Comparison of ENCODE assay signal across 30 mouse cellular contexts in genomic region chr9:104300569-104300968, GRCm38 (mm10). TPM values are rescaled to one million over a fixed set of nuclear protein-coding genes. Genes with fewer than 3 reads are reported as not detected.
DNase-seq lines count a peak whose midpoint lies in the region; ATAC-seq lines count a peak whose summit lies in the region.
"Had no signal": no experiment of that assay in that cellular context is flagged by ENCODE, and none has a peak within 500 bp of the region (broad histone marks: within the 10 kb centered on the region; RNA-seq: fewer than 3 reads in every experiment).

No protein-coding gene starts in this region.

- ATAC-seq in intestine, embryonic 15.5 days: peak; percentile 68
- ATAC-seq: forebrain, embryonic 14.5 days; hindbrain, postnatal 0 days; lung, postnatal 0 days; midbrain, embryonic 13.5 days; Patski had no signal

- intact Hi-C loops in heart, postnatal 10 days (cut with DNase I): no loop called here

- 66% methylated on average over 12 of the region's 12 CpGs for WGBS in intestine, embryonic 15.5 days

- DNase-seq in kidney, adult 8-10 months: peak; percentile 47 to 69
- DNase-seq in kidney, postnatal 4 days: no peak
- peak; percentile 44 to 48 for DNase-seq in kidney, postnatal 25 days
- DNase-seq in heart, postnatal 10 days: no peak
- no peak for DNase-seq in adrenal gland, adult 18-20 months (ENCODE audit: low spot score in 2 of 2)
- DNase-seq in cerebellum, adult 11 months: no peak
- DNase-seq: adrenal gland, postnatal 25 days; B cell, adult 2 months; cerebellum, adult 18-20 months; cerebellum, postnatal 25 days; gastrocnemius, postnatal 14 days; liver, embryonic 13.5 days; lung, adult 18-20 months; lung, postnatal 4 days; thymus, adult 18-20 months; thymus, postnatal 25 days had no signal

- H3K27ac ChIP-seq in intestine, embryonic 15.5 days: no peak overlapping the region
- H3K27ac ChIP-seq: hindbrain, embryonic 12.5 days; hindbrain, postnatal 0 days; kidney, postnatal 0 days; limb, embryonic 10.5 days; limb, embryonic 15.5 days; liver, embryonic 13.5 days; midbrain, embryonic 13.5 days; stomach, embryonic 15.5 days had no signal

- no peak overlapping the region for H3K9ac ChIP-seq in intestine, embryonic 15.5 days
- H3K9ac ChIP-seq: hindbrain, embryonic 12.5 days; limb, embryonic 15.5 days; liver, embryonic 13.5 days; midbrain, embryonic 13.5 days; stomach, embryonic 15.5 days had no signal

- H3K4me3 ChIP-seq in intestine, embryonic 15.5 days (replicated peaks): no peak overlapping the region
- H3K4me3 ChIP-seq: hindbrain, embryonic 12.5 days; limb, embryonic 10.5 days; limb, embryonic 15.5 days; liver, embryonic 13.5 days; megakaryocyte, embryonic 14.5 days; midbrain, embryonic 13.5 days; stomach, embryonic 15.5 days had no signal

- H3K4me1 ChIP-seq in intestine, embryonic 15.5 days (replicated peaks): 0 out of 2 replicates have a peak, but pooled peaks cover 2% of the 10 kb centered on the region
- H3K4me1 ChIP-seq: hindbrain, embryonic 12.5 days; limb, embryonic 15.5 days; liver, embryonic 13.5 days; megakaryocyte, embryonic 14.5 days; midbrain, embryonic 13.5 days; stomach, embryonic 15.5 days had no signal

- no peaks in the 10 kb centered on the region for H3K36me3 ChIP-seq in intestine, embryonic 15.5 days
- H3K36me3 ChIP-seq: hindbrain, embryonic 12.5 days; limb, embryonic 10.5 days; limb, embryonic 15.5 days; liver, embryonic 13.5 days; midbrain, embryonic 13.5 days; stomach, embryonic 15.5 days had no signal

- H3K4me2 ChIP-seq in intestine, embryonic 15.5 days (replicated peaks): no peak overlapping the region
- H3K4me2 ChIP-seq: hindbrain, embryonic 12.5 days; limb, embryonic 15.5 days; liver, embryonic 13.5 days; midbrain, embryonic 13.5 days; stomach, embryonic 15.5 days had no signal

- H3K27me3 ChIP-seq in intestine, embryonic 15.5 days (replicated peaks): no peaks in the 10 kb centered on the region
- H3K27me3 ChIP-seq: hindbrain, embryonic 12.5 days; limb, embryonic 15.5 days; liver, embryonic 13.5 days; midbrain, embryonic 13.5 days; stomach, embryonic 15.5 days had no signal

- H3K9me3 ChIP-seq in intestine, embryonic 15.5 days: no peaks in the 10 kb centered on the region
- H3K9me3 ChIP-seq: hindbrain, embryonic 12.5 days; limb, embryonic 10.5 days; limb, embryonic 15.5 days; liver, embryonic 13.5 days; megakaryocyte, embryonic 14.5 days; midbrain, embryonic 13.5 days; stomach, embryonic 15.5 days had no signal

RNA-seq across cellular contexts. Expression of gene Acpp, which starts 37.0 kb away (rescaled TPM):
- 1.5 TPM in 2 replicates for polyA plus RNA-seq in intestine, embryonic 15.5 days (2015; fragmentation: Nextera tagmentation; extraction: Ambion mirVana)
- under 1 TPM; 0.14 to 0.17 TPM for total RNA-seq in heart, postnatal 10 days (2021)
- total RNA-seq in adrenal gland, adult 18-20 months (2021): 1 to 10 TPM in 1 of 2 experiments, under 1 TPM in 1; 0.58 to 9.6 TPM
- total RNA-seq: heart, postnatal 25 days; MEL had no signal
- polyA plus RNA-seq: Patski had no signal

RNA-seq across cellular contexts. Expression of gene Dnajc13, which starts 37.8 kb away (rescaled TPM):
- polyA plus RNA-seq in intestine, embryonic 15.5 days (2015; fragmentation: Nextera tagmentation; extraction: Ambion mirVana): 19.1 and 21.8 TPM in 2 replicates
- total RNA-seq in heart, postnatal 10 days (2021): 10 to 100 TPM; 35.1 to 41.9 TPM
- total RNA-seq in adrenal gland, adult 18-20 months (2021): 10 to 100 TPM; 38.3 to 43.2 TPM

Comparison
In these comparisons a context has a peak if more than half of its experiments do, and no peak if none do; other contexts are left out.
1. DNase-seq: peak in kidney, adult 8-10 months (2 of 2) and kidney, postnatal 25 days (2 of 2); none in kidney, postnatal 4 days (0 of 2), heart, postnatal 10 days (0 of 2), adrenal gland, adult 18-20 months (0 of 2) and cerebellum, adult 11 months (single experiment).